Mouse (Mus musculus): ENCODE results near the gene Best2.
A peak's percentile ranks its signal among the peaks of the same experiment; 100 is the strongest.

Gene Best2

DNA sequence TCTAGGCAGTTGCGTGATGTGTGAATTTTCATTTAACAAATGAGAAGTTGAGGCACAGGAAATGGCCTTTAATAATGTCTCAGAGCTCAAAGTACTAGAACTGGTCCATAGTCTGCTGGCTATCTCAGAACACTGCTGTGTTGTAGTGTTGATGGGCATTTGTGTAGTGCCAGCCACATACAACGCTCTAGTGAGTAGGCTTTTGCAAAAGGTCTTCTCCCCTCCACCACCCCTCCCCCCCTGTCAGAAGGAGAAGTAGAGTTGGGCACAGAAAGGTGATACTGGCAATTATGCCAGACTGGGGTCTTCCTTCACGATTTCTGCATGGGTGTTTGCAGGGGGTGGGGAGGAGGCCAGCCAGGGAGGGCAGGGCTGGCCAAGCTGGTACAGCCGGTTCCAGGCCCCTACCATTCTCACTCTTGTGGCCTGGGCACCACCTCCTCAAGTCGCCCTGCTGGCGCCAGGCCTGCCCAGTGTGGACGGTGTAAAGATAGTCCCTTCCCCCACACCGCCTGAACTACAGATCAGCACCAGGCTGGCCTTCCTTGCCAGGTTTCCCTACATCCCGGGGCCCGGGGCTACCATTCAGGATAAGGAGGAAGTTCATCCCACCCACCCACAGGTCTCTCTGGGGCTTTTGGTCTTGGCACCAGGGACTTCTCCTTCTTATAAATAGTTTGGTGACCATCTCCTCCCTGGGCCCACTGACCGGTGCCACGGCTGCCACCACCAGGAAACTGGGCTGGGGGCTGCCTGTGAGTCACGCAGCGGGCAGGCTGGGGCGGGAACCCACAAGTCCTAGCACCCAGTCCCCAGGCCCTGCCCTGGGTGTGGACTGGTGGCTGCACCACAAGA, 32.5 kb downstream of the Best2 start:
- DNase-seq = peak; percentile 63 to 81

DNA sequence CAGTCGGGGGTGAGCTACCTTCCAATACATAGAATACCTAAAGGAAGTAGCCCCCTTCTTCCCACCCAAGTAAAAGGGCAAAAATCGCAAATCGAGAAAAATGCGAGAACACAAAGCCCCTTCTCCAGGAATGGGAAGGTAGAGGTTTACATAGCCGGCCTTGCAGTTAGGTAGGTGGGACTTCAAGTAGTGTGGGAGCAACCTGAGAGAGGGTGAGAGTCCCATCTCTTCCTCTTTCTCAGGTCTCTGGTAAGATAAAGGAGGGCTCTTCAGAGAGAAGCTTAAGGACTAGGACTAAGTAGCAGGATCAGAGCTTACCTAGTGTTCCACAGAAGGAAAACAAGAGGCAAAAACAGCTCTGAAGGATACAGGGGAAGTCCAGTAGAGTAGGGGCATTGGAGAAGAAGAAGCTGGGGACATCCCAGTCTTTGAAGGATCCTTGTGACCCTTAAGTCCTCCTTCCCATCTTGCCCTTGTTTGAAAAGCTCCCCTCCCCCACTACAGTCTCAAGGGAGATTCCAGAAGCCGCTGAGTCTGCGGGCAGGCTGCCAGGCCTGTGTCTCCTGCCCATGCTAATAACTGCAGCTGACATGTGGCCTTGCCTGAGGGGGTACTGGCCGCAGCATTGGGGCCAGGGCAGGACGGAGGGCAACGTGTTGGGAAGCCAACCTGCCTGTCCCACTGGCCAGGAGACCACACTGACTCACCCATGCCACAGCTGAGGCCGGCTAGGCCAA, 33.5 kb downstream of the Best2 start:
- peak; percentile 88 to 93 for DNase-seq

DNA sequence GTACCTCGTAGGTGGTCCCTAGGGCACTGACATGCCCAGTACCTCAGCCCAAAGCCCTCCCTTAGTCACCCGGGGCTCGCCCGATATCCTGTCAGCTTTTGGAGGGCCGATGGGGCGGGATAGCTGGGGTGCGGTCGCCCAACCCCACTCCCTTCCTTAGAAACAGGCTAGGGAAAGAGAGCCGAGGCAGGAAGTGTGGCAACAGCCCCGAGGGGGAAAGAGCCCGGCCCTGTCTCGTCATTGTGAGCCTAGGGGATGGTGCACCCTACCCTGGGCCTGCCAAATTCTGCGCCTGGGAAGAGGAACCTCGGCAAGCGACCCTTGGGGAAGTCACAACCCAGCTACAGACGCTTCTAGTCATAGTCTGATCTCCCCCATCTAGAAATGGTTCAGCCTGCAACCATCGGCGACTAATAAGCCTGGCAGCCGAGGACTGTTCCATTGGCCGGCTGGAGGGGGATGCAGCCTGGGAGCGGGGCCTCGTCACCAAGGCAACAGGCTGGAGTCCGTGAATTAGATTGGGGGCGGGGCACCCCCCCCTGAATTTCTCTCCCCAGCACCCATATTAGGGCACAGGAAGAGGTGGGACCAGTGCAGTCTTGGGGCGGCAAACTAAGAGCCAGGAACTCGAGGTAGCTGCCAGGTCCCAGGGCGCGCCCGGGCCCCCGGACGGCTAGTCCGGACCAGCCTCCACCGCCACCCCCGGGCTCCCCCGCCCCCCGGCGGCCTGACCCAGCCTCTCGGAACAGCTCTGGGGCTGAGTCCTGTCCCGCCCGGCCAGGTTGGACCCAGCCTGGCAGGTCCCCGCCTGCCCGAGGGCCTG, 34.5 kb downstream of the Best2 start:
- DNase-seq = peak; percentile 95 to 97

DNA sequence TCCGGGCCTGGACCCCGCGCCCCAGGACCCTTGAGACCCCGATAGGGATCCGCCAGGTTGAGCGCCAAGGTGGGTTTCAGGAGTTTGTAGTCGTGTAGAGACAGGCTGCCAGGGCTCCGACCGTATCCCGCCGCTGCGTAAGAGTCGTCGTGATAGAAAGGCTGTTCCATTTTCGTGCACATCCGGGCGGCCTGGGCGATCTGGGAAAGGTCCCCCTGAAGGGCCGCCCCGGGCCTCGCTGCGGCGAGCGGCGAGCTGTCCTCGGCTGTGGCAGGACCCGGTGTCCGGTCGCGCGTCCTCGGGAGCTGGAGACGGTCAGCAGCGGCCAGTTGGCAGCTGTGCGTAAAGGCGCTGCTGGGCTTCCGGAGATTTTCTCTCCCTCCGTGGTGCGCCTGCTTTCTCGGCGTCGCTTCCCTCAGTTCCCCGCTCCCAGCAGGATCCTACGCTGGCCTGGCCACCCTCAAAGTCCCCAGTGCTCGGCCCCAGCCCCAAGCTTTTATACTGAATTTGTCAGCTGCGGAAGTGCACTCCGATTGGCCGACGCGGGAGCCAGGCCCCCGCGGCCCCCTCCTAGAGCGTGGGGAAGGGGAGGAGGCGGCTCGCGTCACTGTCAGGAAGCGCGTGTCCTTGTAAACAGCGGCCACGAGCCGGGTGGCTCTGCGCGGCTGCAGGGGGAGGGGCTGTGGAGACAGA, 35.9 kb downstream of the Best2 start, which contains the start of gene Junb:
TSS of gene Junb (minus strand) at position 471 of the 693 bp plus-strand sequence.
- peak; percentile 96 to 98 for DNase-seq

DNA sequence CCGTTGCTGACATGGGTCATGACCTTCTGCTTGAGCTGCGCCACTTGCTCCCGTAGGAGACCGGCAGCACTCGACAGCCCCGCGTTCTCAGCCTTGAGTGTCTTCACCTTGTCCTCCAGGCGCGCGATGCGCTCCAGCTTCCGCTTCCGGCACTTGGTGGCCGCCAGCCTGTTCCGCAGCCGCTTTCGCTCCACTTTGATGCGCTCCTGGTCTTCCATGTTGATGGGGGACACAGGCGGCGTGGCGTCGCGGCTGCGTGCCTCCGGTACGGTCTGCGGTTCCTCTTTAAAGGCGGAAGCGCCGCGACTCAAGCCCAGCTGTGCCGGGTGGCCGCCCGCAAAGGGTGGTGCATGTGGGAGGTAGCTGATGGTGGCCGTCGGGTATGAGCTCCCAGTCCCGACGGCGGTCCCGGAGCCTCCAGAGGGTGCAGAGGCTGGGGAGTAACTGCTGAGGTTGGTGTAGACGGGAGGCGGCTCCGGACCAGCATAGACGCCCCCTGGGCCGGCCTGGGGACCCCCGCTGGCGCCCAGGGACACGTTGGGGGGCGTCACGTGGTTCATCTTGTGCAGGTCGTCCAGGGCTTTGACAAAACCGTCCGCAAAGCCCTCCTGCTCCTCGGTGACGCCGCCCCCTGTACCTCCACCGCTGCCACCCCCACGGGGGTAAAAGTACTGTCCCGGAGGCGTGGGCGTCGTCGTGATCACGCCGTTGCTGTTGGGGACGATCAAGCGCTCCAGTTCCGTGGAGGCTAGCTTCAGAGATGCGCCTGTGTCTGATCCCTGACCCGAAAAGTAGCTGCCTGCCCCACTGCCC, 36.7 kb downstream of the Best2 start:
- DNase-seq = peak; percentile 80 to 85

DNA sequence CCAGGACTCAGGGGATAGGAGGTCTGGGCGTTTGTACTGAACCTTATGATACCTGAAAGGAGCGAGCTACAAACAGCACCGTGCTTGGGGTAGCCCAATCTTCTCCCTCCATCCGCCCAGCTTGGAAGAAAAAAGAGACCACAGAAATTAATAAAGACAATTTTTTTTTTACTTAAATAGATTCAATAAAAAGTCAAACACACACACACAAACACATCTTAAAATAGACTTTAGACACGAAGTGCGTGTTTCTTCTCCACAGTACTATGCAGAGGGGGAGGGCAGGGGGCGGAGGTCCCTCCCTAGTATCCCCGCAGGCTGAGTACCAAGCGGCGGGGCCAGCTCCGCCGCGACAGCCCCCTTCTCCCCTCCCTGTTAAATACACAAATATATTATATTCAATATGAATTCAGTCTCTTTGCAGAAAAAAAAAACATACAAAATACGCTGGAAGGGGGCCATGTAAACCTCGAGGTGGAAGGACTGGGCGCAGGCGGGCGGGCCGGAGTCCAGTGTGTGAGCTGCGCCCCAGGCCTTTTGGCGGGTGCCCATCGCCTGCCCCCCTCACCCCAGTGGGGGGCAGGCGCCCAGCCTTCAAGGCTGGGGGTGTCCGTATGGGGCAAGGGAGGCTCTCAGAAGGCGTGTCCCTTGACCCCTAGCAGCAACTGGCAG, 37.4 kb downstream of the Best2 start:
- DNase-seq = no peak

DNA sequence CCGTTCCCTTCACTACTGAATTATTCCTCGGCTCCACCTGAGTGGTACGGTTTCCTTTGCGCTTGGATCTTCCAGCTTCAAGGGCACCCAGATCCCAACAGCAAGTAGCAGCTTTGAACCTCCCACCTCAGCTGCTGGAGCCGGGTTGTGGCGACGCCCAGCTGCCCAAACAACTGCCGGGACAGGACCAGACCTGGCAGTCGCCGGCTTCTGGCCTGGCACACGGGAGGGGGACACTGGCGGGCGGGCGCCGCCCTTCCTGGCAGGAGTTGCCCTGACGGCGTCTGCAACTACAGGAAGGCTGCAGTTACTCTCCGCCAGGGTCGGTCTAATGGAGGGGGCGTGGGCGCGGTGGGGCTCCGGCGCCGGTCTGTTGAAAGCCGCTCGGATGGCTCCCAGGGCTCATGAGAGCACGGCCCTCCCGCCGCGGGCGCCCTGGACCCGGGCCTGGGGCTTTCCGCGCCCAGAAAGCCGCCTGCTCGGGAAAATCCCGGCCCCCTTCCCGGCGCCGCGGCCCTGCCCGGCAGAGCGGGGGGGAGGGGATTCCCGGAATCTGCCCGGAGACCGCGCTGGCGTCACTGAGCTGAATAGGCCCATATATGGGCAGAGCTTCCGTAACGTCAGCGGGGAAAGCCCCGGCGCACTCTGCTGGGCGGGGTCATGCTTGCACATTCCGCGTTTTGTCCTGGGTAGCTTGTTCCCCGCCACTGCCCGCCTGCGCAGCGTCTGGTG, 38.1 kb downstream of the Best2 start:
- peak; percentile 96 to 98 for DNase-seq

DNA sequence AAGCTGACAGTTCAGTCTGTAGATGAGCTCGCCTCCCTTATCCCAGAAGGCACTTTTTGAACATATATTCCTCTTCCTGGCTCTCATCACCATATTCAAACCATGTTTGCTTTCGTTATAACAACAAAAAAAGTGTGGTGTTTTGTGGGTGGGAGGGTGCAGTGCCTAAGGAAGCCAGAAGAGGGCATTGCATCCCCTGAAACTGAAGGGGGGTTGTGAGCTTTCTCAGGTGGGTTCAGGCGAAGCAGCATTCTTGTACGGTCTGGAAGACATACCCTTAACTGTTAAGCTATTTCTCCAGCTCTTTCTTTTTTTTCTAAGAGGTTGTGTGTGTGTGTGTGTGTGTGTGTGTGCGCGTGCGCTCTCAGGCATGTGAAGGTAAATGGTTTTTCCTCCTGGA, 38.9 kb downstream of the Best2 start:
- peak; percentile 76 to 88 for DNase-seq

DNA sequence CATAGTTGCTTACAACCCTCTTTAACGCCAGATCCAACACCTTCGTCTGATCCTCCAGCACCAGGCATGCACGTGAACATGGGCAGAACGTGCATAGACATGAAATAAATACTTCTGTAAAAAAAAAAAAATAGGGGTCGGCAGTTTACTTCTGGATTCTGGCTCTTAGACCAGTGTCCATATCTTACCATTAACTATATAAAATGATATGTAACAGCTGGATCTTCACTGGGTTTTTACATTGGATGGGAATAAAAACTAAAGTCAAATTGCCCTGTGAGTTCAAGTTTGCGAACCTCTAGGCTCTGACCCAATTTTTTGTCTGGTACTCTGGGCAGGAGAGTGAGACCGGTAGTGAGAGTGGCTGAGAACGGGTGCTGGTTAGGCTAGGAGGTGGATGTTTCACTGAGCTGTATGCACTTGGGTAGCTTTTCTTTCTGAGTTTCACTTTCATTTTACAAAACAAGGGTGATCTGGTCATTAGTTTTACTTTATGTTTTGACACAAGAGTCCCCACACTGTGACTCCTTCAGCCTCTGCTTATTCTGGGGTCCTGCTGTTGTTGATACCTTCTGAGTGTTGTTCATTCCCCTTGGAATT, 39.7 kb downstream of the Best2 start:
- no peak for DNase-seq

DNA sequence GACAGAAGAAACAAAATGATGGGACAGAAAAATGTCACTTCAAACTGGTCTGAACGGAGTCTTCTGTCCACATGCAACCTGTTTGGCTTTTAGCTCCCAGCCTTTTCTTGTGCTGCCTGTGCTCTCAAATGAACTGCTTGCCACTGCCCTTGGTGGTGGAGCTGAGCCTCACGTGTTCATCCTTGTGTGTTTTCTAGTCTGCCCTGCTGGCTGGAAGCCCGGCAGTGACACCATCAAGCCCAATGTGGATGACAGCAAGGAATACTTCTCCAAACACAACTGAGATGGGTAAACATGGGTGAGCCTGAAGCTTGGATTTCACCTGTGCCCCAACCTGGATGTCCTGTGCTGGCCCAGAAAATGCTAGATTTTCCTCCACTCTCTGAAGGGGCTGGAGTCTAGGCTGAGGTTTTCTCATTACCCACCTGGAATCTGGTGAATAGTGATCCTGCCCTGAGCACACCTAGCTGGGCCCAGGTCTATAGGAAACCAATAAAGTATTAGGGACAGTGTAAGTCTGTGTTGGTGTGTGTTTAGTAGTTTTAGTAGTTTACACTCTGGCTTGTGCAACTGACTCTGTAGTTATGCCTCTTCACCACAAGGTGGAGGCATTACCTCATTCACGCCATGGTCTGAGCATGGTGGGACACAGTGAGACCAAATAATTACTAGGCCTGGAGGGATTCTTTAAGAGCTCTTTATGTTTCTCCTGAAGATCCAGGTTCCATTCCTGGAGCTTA, 40.4 kb downstream of the Best2 start:
- peak in 1 of 2 experiments; percentile 80 for DNase-seq

DNA sequence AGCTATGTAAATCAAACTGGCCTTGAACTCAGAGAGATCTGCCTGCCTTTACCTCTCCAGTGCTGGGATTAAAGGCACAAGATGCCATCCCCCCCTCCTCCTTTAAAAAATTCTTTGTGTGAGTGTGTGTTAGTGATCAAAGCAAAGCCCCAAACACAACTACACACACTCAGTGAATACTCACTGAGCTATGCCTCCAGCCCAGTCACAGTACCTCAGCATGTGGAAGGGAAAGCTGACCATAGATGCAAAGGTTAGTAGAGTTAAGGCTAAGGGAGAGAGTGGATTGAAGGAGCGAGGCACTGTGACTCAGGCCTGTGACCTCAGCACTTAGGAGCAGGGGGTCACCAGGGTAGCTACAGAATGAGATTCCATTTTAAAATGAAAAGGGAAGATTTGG, 41.3 kb downstream of the Best2 start:
- DNase-seq = no peak

DNA sequence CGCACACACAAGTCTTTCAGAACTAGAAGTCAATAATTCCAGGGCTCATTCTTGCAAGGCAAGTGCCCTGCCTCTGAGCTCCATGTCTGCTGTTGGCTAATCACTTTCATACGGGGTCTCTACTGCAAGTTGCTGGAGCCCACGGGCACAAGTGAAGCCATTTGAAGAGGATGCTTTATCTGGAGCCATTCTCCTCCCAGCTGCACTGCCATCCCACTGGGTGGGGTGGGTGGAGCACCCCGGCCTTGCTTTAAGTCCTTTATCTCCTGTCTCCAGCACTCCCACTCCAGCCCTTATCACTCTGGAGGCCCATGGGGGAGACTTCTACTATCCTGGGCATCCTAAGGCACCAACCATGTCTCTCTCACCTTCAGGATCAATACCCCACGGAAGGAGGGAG, 43.4 kb downstream of the Best2 start:
- no peak for DNase-seq

DNA sequence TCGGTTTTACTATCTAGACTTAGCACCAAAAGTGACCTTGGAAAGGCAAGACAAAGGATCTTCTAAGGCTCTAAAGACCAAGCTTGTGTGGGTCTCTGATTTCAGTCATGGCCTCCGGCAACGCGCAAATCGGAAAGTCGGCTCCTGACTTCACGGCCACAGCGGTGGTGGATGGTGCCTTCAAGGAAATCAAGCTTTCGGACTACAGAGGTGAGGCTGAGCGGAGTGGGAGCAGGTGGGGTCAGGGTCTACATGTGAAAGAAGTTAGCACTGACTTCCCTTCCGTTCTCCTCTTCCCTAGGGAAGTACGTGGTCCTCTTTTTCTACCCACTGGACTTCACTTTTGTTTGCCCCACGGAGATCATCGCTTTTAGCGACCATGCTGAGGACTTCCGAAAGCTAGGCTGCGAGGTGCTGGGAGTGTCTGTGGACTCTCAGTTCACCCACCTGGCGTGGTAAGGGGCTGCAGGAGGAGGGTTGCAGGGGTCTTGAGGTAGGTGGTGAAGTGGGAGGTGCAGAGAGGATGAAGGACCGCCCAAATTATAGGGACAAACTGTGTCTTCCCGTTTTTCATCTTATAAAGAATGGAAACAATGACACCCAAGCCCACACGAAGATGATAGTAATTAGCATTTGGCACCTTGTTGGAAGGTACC, 44.1 kb downstream of the Best2 start:
- DNase-seq = no peak

DNA sequence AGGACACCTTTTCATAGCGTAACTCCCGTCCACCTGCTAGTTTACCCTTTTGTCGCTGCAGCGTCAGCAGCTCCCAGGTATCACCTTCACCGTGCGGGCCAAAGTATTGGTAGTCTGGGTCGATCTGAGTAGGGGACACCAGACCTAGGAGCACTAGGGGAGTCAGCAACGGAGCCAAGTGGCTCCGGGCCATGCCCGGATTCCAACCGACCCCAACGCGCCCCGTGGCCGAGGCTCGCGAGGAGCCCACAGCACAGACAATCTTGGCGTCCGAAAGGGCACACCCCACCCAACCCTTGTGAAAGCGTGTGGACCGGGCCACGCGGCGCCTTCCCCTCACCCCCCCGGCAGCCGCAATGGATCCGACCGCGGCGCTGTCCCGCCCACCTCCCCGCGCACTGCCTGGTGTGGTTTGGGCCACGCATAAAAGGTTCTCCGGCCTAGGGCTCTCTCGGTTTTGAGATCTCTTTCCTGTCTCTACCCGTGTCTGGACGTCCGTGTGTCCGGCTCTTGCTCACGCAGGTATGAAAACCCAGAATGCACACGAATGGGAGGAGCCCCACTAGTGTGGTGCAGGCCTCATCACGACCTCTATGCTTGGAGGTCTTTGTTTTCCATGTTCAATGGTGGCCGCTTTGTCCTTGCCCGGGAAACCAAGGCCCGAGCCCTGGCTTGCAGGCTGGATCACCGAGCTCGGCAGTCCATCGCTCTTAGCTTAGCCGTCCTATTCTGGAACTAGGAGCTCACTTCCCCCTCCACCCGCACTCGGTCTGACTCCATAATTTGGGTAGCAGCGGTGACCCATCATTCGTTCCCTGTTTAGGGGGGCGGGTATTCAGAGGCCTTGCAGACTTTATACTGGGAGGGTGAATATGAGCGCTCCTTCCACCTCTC, 44.8 kb downstream of the Best2 start, which contains the start of the genes Gm49661, Prdx2 and Rnaseh2a:
TSS of gene Gm49661 (minus strand) at position 193 of the 894 bp plus-strand sequence.
TSS of gene Prdx2 (plus strand) at position 347 of the 894 bp plus-strand sequence.
TSS of gene Rnaseh2a (minus strand) at position 527 of the 894 bp plus-strand sequence.
- DNase-seq = peak; percentile 84 to 85

DNA sequence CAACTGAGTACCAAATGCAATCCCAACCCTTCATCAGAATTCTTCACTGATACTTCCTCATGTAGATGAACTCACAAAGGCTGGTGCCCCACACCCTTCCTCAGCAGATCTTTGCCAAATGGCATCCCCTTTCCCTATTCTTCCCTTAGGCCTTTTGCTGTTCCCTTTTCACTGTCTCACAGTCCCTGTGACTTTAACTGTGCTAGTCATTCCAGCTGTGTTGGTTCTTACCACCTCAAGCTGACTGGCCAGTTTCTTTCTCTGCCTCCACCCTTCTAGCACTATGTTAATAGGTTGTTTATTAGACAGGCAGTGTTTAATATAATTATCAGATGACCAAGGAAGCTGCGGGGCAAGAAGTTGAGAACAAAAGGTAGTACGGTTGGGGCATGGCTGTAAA, 45.7 kb downstream of the Best2 start:
- DNase-seq = no peak

DNA sequence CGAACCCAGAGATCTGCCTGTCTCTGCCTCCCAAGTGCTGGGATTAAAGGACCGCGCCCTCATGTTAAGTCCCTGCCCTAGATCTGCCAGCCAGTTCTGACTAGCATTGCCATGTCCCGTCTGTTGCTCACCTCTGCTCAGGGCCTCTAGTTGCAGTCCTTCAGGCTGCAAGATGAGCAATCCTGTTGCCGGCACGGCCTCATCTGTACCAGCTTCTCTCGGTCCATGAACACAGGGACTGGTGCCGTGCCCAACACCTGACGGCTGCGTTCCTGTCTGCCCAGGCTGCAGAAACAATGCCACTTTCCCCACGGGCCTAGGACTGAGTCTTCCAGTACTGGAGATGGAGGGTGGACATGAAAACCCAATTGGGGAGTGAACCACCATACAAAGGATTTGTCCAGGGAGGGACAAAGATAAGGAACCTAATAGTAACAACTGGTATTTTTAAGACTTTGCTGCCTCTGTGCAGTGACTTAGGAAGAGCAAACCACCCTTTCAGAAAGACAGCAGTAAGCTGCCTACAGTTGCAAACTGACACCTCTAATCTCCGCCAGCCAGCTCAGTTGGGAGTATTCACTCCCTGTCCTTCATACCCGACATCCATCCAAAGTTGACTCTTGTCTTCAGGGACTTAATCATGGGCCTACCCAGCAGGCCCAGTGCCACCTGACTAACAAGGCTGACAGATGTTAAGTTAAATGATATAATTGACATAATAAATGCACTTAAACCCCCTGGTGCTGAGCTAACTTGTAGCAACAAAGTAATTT, 46.6 kb downstream of the Best2 start:
- DNase-seq = no peak

All from lung, postnatal 4 days (tissue).